Mouse (Mus musculus) neural tube, embryonic 12.5 days (tissue): ENCODE data around the gene Pdlim1. TPM values are rescaled to one million over a fixed set of nuclear protein-coding genes. Genes with fewer than 3 reads are reported as not detected.

Experiments used
- ATAC-seq: fragments of 200-750 bp; cut with Nextera tagmentation; 2 replicates; pipeline ENCODE4 v1.8.0; 2017; ENCODE audit warnings: low read depth, mild to moderate bottlenecking, moderate TSS enrichment, moderate library complexity; ENCODE audit not compliant: low FRiP score
- H3K27ac ChIP-seq: fragments of 300-500 bp; sonication (generic); 2 replicates; pipeline ENCODE4 v1.5.1; 2016
- H3K27me3 ChIP-seq: fragments of 300-500 bp; sonication (generic); replicated peaks from 2 replicates; pipeline ENCODE4 v1.6.1; 2016; ENCODE audit warnings: mild to moderate bottlenecking
- H3K36me3 ChIP-seq: fragments of 300-500 bp; sonication (generic); 2 replicates; pipeline ENCODE4 v1.6.1; 2016; ENCODE audit warnings: mild to moderate bottlenecking
- H3K4me1 ChIP-seq: fragments of 300-500 bp; sonication (generic); 2 replicates; pipeline ENCODE4 v1.6.1; 2016
- H3K4me2 ChIP-seq: fragments of 300-500 bp; sonication (generic); replicated peaks from 2 replicates; pipeline ENCODE4 v1.6.1; 2016; ENCODE audit warnings: mild to moderate bottlenecking
- H3K4me3 ChIP-seq: fragments of 300-500 bp; sonication (generic); 2 replicates; pipeline ENCODE4 v1.5.1; 2016
- H3K9ac ChIP-seq: fragments of 300-500 bp; sonication (generic); 2 replicates; pipeline ENCODE4 v1.6.1; 2016; ENCODE audit warnings: mild to moderate bottlenecking
- H3K9me3 ChIP-seq: fragments of 300-500 bp; sonication (generic); 2 replicates; pipeline ENCODE4 v1.6.1; 2016; ENCODE audit warnings: mild to moderate bottlenecking
- WGBS: fragments of 180-500 bp; shearing (Covaris S2); methylation state at CpG from one replicate; pipeline ENCODE4 v1.1.7; 2016; 5-methylcytosine and 5-hydroxymethylcytosine counted together
- polyA plus RNA-seq: library from polyadenylated mRNA; unstranded; fragments of >200 nt; fragmentation: Nextera tagmentation; extraction: Ambion mirVana; gene quantifications from 2 replicates; pipeline ENCODE4 v1.2.1, GENCODE M21; 2016

Pdlim1 gene
- polyA plus RNA-seq, 1 experiment from 2014 or later, result 89.2 TPM

GRCm38 (mm10) chr19:40278372-40279023 is 6.9 kb upstream of the Pdlim1 start:
- Histone ChIP-seq H3K9ac (no peak overlapping the region), H3K4me3 (no peak overlapping the region), H3K27ac (no peak overlapping the region), H3K4me2 (no peak overlapping the region), H3K4me1 (no peaks in the 10 kb centered on the region), H3K27me3 (no peaks in the 10 kb centered on the region), H3K36me3 (no peaks in the 10 kb centered on the region), H3K9me3 (peaks cover 6% of the 10 kb centered on the region)
- ATAC-seq, result no peak
- WGBS, result 86% methylated on average over 8 of the region's 8 CpGs

- Histone ChIP-seq H3K4me3 (no peak overlapping the region), H3K4me2 (no peak overlapping the region), H3K27ac (no peak overlapping the region), H3K9ac (no peak overlapping the region), H3K36me3 (no peaks in the 10 kb centered on the region), H3K27me3 (peaks cover 3% of the 10 kb centered on the region; the same call in 1 of the 2 replicates), H3K4me1 (no peaks in the 10 kb centered on the region), H3K9me3 (peaks cover 6% of the 10 kb centered on the region)
- WGBS, result 90% methylated on average over 8 of the region's 8 CpGs
- no peak for ATAC-seq
Measured at GRCm38 (mm10) chr19:40277494-40277893, 5.9 kb upstream of the Pdlim1 start.

GRCm38 (mm10) chr19:40275401-40276188 is 4.0 kb upstream of the Pdlim1 start:
- ATAC-seq, result no peak
- no peak overlapping the region for H3K4me3 ChIP-seq
- no peak overlapping the region for H3K27ac ChIP-seq
- H3K4me2 ChIP-seq, result no peak overlapping the region
- H3K27me3 ChIP-seq, result peaks cover 22% of the 10 kb centered on the region
- H3K9me3 ChIP-seq, result no peaks in the 10 kb centered on the region
- 89% methylated on average over 14 of the region's 14 CpGs for WGBS
- peaks cover 9% of the 10 kb centered on the region for H3K4me1 ChIP-seq
- H3K9ac ChIP-seq, result no peak overlapping the region
- no peaks in the 10 kb centered on the region for H3K36me3 ChIP-seq

- H3K4me2 ChIP-seq, result no peak overlapping the region
- H3K27me3 ChIP-seq, result peaks cover 30% of the 10 kb centered on the region
- no peak overlapping the region for H3K9ac ChIP-seq
- H3K36me3 ChIP-seq, result no peaks in the 10 kb centered on the region
- H3K9me3 ChIP-seq, result no peaks in the 10 kb centered on the region
- peaks cover 15% of the 10 kb centered on the region for H3K4me1 ChIP-seq
- ATAC-seq, result no peak
- H3K27ac ChIP-seq, result no peak overlapping the region
- no peak overlapping the region for H3K4me3 ChIP-seq
- WGBS, result 15% methylated on average over 13 of the region's 13 CpGs
Measured at GRCm38 (mm10) chr19:40272674-40273073, 1.0 kb upstream of the Pdlim1 start.

GRCm38 (mm10) chr19:40270351-40271307 is 1.0 kb downstream of the Pdlim1 start:
- Histone ChIP-seq H3K27me3 (peaks cover 30% of the 10 kb centered on the region), H3K27ac (no peak overlapping the region), H3K4me2 (peak overlapping the region; percentile 96), H3K4me1 (peaks cover 15% of the 10 kb centered on the region), H3K36me3 (no peaks in the 10 kb centered on the region), H3K9ac (peak overlapping the region; percentile 56), H3K9me3 (no peaks in the 10 kb centered on the region), H3K4me3 (peak overlapping the region; percentile 54)
- 9% methylated on average over 63 of the region's 63 CpGs for WGBS
- peak; percentile 46 for ATAC-seq

GRCm38 (mm10) chr19:40269526-40269925 is 2.1 kb downstream of the Pdlim1 start:
- Histone ChIP-seq H3K4me2 (no peak overlapping the region), H3K36me3 (no peaks in the 10 kb centered on the region), H3K4me1 (peaks cover 15% of the 10 kb centered on the region), H3K27ac (no peak overlapping the region), H3K9me3 (no peaks in the 10 kb centered on the region), H3K27me3 (peaks cover 30% of the 10 kb centered on the region), H3K9ac (no peak overlapping the region), H3K4me3 (no peak overlapping the region)
- 77% methylated on average over 5 of the region's 5 CpGs for WGBS
- no peak for ATAC-seq

- peaks cover 15% of the 10 kb centered on the region for H3K4me1 ChIP-seq
- peaks cover 30% of the 10 kb centered on the region for H3K27me3 ChIP-seq
- no peaks in the 10 kb centered on the region for H3K9me3 ChIP-seq
- ATAC-seq, result no peak
- WGBS, result 71% methylated on average over 3 of the region's 3 CpGs
- H3K4me2 ChIP-seq, result no peak overlapping the region
- H3K27ac ChIP-seq, result no peak overlapping the region
- H3K9ac ChIP-seq, result no peak overlapping the region
- no peaks in the 10 kb centered on the region for H3K36me3 ChIP-seq
- H3K4me3 ChIP-seq, result no peak overlapping the region
Measured at GRCm38 (mm10) chr19:40268493-40268892, 3.1 kb downstream of the Pdlim1 start.

GRCm38 (mm10) chr19:40267380-40267779 is 4.3 kb downstream of the Pdlim1 start:
- H3K9ac ChIP-seq, result no peak overlapping the region
- H3K9me3 ChIP-seq, result no peaks in the 10 kb centered on the region
- H3K4me1 ChIP-seq, result peaks cover 15% of the 10 kb centered on the region
- peaks cover 26% of the 10 kb centered on the region for H3K27me3 ChIP-seq
- ATAC-seq, result no peak
- no peak overlapping the region for H3K4me3 ChIP-seq
- 93% methylated on average over 1 of the region's 1 CpGs for WGBS
- H3K4me2 ChIP-seq, result no peak overlapping the region
- H3K27ac ChIP-seq, result no peak overlapping the region
- H3K36me3 ChIP-seq, result no peaks in the 10 kb centered on the region

GRCm38 (mm10) chr19:40259485-40259884 is 12.2 kb downstream of the Pdlim1 start:
- no peak overlapping the region for H3K4me3 ChIP-seq
- 90% methylated on average over 1 of the region's 1 CpGs for WGBS
- no peaks in the 10 kb centered on the region for H3K36me3 ChIP-seq
- H3K27ac ChIP-seq, result no peak overlapping the region
- no peak for ATAC-seq
- H3K9ac ChIP-seq, result no peak overlapping the region
- H3K4me1 ChIP-seq, result no peaks in the 10 kb centered on the region
- H3K4me2 ChIP-seq, result no peak overlapping the region
- H3K9me3 ChIP-seq, result no peaks in the 10 kb centered on the region
- H3K27me3 ChIP-seq, result no peaks in the 10 kb centered on the region

- no peak overlapping the region for H3K27ac ChIP-seq
- 76% methylated on average over 4 of the region's 4 CpGs for WGBS
- H3K4me2 ChIP-seq, result no peak overlapping the region
- H3K4me1 ChIP-seq, result no peaks in the 10 kb centered on the region
- H3K9ac ChIP-seq, result no peak overlapping the region
- H3K9me3 ChIP-seq, result no peaks in the 10 kb centered on the region
- H3K27me3 ChIP-seq, result no peaks in the 10 kb centered on the region
- H3K36me3 ChIP-seq, result no peaks in the 10 kb centered on the region
- ATAC-seq, result no peak
- H3K4me3 ChIP-seq, result no peak overlapping the region
Measured at GRCm38 (mm10) chr19:40257396-40257795, 14.2 kb downstream of the Pdlim1 start.

- Histone ChIP-seq H3K36me3 (no peaks in the 10 kb centered on the region), H3K9ac (no peak overlapping the region), H3K27ac (no peak overlapping the region), H3K4me3 (no peak overlapping the region), H3K4me2 (no peak overlapping the region), H3K27me3 (no peaks in the 10 kb centered on the region), H3K9me3 (no peaks in the 10 kb centered on the region), H3K4me1 (no peaks in the 10 kb centered on the region)
- ATAC-seq, result no peak
- WGBS, result 83% methylated on average over 2 of the region's 2 CpGs
Measured at GRCm38 (mm10) chr19:40256376-40257050, 15.1 kb downstream of the Pdlim1 start.
